Mouse (Mus musculus): ENCODE results near the gene Vmp1.

GRCm38 (mm10) chr11:86578106-86578808 lies 105.4 kb downstream of the Vmp1 start:
- TF ChIP-seq CTCF (IDR thresholded peaks at IDR 0.05; ENCODE audit: low read depth, low read length) (no peak), POLR2A (IDR thresholded peaks at IDR 0.05; ENCODE audit: borderline replicate concordance, low read depth, low read length) (no peak)
